Mouse (Mus musculus) liver, postnatal 0 days (tissue): ENCODE results near the gene Mrps10. TPM values are rescaled to one million over a fixed set of nuclear protein-coding genes. Genes with fewer than 3 reads are reported as not detected.
A peak's percentile ranks its signal among the peaks of the same experiment; 100 is the strongest.

Experiments used
- ATAC-seq: fragments of 200-750 bp; cut with Nextera tagmentation; 2 replicates; pipeline ENCODE4 v1.8.0; 2017; ENCODE audit warnings: mild to moderate bottlenecking, moderate library complexity
- DNase-seq: peaks from one replicate; pipeline ENCODE4 v3.0.0-alpha.2; 2016
- H3K27ac ChIP-seq: fragments of 300-500 bp; sonication (generic); 2 replicates; pipeline ENCODE4 v1.5.1; 2014; ENCODE audit warnings: antibody characterized with exemption, moderate library complexity, mild to moderate bottlenecking, low read depth
- H3K27me3 ChIP-seq: fragments of 300-500 bp; sonication (generic); 2 replicates; pipeline ENCODE4 v1.6.1; 2014; ENCODE audit warnings: low read length, control low read depth, mixed read lengths; ENCODE audit not compliant: insufficient read depth
- H3K36me3 ChIP-seq: fragments of 300-500 bp; sonication (generic); replicated peaks from 2 replicates; pipeline ENCODE4 v1.6.1; 2014; ENCODE audit warnings: mild to moderate bottlenecking, control low read depth, low read length, moderate library complexity, mixed read lengths; ENCODE audit not compliant: insufficient read depth
- H3K4me1 ChIP-seq: fragments of 300-500 bp; sonication (generic); 2 replicates; pipeline ENCODE4 v1.6.1; 2014; ENCODE audit warnings: antibody characterized with exemption, mild to moderate bottlenecking, control low read depth; ENCODE audit not compliant: insufficient read depth
- H3K4me2 ChIP-seq: fragments of 300-500 bp; sonication (generic); 2 replicates; pipeline ENCODE4 v1.6.1; 2014; ENCODE audit warnings: low read depth, mild to moderate bottlenecking, low read length, moderate library complexity, mixed read lengths
- H3K4me3 ChIP-seq: fragments of 300-500 bp; sonication (generic); 2 replicates; pipeline ENCODE4 v1.5.1; 2014; ENCODE audit warnings: low read depth, low read length
- H3K9ac ChIP-seq: fragments of 300-500 bp; sonication (generic); replicated peaks from 2 replicates; pipeline ENCODE4 v1.6.1; 2014; ENCODE audit warnings: mild to moderate bottlenecking, moderate library complexity
- H3K9me3 ChIP-seq: fragments of 300-500 bp; sonication (generic); 2 replicates; pipeline ENCODE4 v1.6.1; 2016; ENCODE audit warnings: mild to moderate bottlenecking, control low read depth, low read length, mixed read lengths
- CTCF ChIP-seq: sonication (generic); IDR thresholded peaks from 2 replicates; pipeline ENCODE4 v1.5.1; 2016; ENCODE audit warnings: antibody characterized with exemption, low read depth
- EP300 ChIP-seq: IDR thresholded peaks from 2 replicates; pipeline ENCODE4 v1.6.1; 2016; ENCODE audit warnings: antibody characterized with exemption, low read depth, mild to moderate bottlenecking
- WGBS: fragments of 180-500 bp; shearing (Covaris S2); extraction: QIAGEN DNeasy Blood & Tissue Kit; methylation state at CpG from one replicate; pipeline ENCODE4 v1.1.7; 2014; ENCODE audit not compliant: insufficient replicate concordance; 5-methylcytosine and 5-hydroxymethylcytosine counted together
- polyA plus RNA-seq: library from polyadenylated mRNA; unstranded; fragments of >200 nt; fragmentation: Nextera tagmentation; extraction: Ambion mirVana; gene quantifications from 2 replicates; pipeline ENCODE4 v1.2.1, GENCODE M21; 2015

Gene Mrps10
- polyA plus RNA-seq, 1 experiment from 2014 or later: 47.5 TPM

DNA sequence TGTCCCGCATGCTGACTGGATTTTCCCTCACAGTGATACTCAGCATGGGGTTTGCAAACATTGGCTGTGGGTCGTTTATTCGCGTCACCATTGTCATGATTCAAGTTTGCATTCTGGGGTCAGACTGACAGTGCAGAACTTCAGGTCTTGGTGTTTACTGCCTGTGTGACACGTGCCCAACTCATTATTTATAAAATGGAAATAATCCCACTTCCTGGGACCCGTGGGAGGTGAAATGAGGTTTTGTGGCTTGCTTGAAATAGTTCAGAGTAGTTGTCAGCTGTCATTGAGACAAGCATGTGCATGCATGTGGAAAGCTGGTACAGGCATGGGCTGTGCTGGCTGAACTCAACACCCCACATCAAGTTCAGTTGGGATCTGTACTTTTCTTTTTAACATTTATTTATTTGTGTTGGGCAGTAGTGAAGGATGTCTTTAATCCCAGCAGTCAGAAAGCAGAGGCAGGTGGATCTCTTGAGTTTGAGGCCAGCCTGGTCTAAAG is 8.1 kb downstream of the Mrps10 start:
- Histone ChIP-seq H3K4me2 (no peak overlapping the region), H3K9me3 (no peaks in the 10 kb centered on the region), H3K4me3 (no peak overlapping the region), H3K9ac (no peak overlapping the region), H3K27ac (no peak overlapping the region), H3K27me3 (no peaks in the 10 kb centered on the region), H3K36me3 (peaks cover 57% of the 10 kb centered on the region), H3K4me1 (no peaks in the 10 kb centered on the region)
- TF ChIP-seq EP300: no peak
- no peak for TF ChIP-seq CTCF
- no peak for ATAC-seq
- WGBS: 75% methylated on average over 6 of the region's 6 CpGs
- DNase-seq: no peak

DNA sequence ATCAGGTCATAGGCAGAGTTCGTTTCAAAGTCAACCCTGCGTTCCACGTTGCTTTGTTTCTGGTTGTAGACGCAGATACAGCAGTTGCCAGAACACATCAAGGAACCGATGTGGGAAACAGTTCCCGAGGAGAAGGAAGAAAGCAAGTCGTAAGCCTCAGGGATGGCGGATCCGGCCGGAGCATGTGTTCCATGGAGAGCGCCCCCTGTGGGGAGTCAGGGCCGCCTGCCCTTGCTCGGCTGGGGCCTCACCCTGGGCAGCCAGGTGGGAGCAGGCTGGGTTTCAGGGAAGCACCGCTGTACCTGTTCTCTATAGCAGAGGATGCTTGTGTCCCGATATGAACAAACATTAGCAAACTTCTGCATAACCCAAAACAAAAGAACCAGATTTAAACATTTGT is 9.4 kb downstream of the Mrps10 start:
- 86% methylated on average over 15 of the region's 15 CpGs for WGBS
- TF ChIP-seq CTCF: no peak
- no peak for TF ChIP-seq EP300
- Histone ChIP-seq H3K4me2 (no peak overlapping the region), H3K9me3 (no peaks in the 10 kb centered on the region), H3K36me3 (peaks cover 54% of the 10 kb centered on the region), H3K27me3 (no peaks in the 10 kb centered on the region), H3K27ac (no peak overlapping the region), H3K4me3 (no peak overlapping the region), H3K9ac (no peak overlapping the region), H3K4me1 (no peaks in the 10 kb centered on the region)
- ATAC-seq: no peak
- DNase-seq: no peak

DNA sequence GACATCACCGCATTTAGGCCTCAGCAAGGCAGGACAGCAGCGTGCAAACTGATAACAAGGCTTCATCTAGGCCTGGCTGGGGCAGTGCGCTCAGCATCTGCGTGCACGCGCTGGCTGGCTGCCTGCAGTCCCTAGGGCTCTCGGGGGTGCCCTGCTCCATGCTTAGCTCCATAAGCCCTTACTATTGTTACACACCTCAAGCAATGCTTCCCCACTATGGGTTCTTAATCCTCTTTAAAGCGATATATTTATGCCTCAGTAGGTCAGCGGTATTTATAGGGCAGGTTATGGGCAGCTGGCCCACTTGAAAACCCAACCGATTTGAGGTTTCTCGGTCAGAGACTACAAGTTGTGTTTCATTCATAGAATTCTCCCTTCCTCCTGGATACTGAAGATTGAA is 13.2 kb downstream of the Mrps10 start:
- H3K9ac ChIP-seq: no peak overlapping the region
- H3K36me3 ChIP-seq: peaks cover 24% of the 10 kb centered on the region
- DNase-seq (no peak), ATAC-seq (no peak)
- no peak overlapping the region for H3K4me3 ChIP-seq
- TF ChIP-seq CTCF: no peak
- no peak for TF ChIP-seq EP300
- H3K4me1 ChIP-seq: no peaks in the 10 kb centered on the region
- H3K4me2 ChIP-seq: no peak overlapping the region
- no peaks in the 10 kb centered on the region for H3K27me3 ChIP-seq
- H3K27ac ChIP-seq: no peak overlapping the region
- WGBS: 83% methylated on average over 11 of the region's 11 CpGs
- H3K9me3 ChIP-seq: no peaks in the 10 kb centered on the region

DNA sequence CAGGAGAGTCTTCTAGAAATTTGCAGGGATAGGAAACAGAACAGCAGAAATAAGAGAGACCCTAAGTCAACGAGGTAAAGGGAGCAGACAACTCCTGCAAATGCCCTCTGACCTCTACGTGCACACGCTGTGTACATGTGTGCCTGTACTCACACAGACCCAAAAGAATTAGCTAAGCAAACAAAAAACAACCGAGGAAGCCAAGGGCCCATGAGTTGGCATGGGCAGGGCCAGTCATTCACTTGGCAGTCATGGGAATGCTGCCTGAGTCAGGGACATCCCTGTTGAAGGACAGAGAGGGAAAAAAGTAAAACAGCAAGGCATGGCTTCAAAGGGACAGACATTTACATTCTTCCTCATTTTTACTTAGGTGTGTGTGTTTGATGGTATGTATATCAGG is 14.6 kb downstream of the Mrps10 start:
- no peaks in the 10 kb centered on the region for H3K27me3 ChIP-seq
- no peak overlapping the region for H3K9ac ChIP-seq
- H3K4me2 ChIP-seq: no peak overlapping the region
- DNase-seq (no peak), ATAC-seq (peak; percentile 45; the same call in 1 of the 2 replicates)
- no peak overlapping the region for H3K27ac ChIP-seq
- no peaks in the 10 kb centered on the region for H3K9me3 ChIP-seq
- WGBS: 63% methylated on average over 4 of the region's 4 CpGs
- TF ChIP-seq EP300 (no peak), CTCF (no peak)
- H3K4me1 ChIP-seq: no peaks in the 10 kb centered on the region
- no peak overlapping the region for H3K4me3 ChIP-seq
- peaks cover 12% of the 10 kb centered on the region; the same call in 1 of the 2 replicates for H3K36me3 ChIP-seq

DNA sequence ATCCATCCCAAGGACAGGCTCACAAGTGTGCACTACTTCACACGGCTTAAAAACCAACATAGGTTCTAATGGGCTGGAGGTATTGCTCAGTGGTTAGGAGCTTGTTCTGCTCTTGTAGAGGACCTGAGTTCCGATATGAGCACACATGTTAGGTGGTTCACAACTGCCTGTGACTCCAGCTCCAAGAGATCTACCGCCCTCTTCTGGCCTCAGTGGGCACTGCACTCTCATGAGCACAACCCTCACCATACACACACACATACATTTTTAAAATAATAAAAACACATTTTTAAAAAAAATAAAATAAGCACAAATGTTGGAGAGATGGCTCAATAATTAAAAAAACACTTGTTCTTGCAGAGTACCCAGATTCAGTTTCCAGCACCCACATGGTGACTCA is 15.4 kb downstream of the Mrps10 start:
- no peaks in the 10 kb centered on the region for H3K27me3 ChIP-seq
- no peak overlapping the region for H3K9ac ChIP-seq
- TF ChIP-seq CTCF (peak; percentile 37; the same call in 1 of the 2 replicates), EP300 (no peak)
- H3K4me1 ChIP-seq: no peaks in the 10 kb centered on the region
- H3K4me2 ChIP-seq: no peak overlapping the region
- no peak overlapping the region for H3K27ac ChIP-seq
- WGBS: 83% methylated on average over 3 of the region's 3 CpGs
- no peak for ATAC-seq
- no peak overlapping the region for H3K4me3 ChIP-seq
- H3K9me3 ChIP-seq: no peaks in the 10 kb centered on the region
- DNase-seq: no peak
- peaks cover 11% of the 10 kb centered on the region; the same call in 1 of the 2 replicates for H3K36me3 ChIP-seq

DNA sequence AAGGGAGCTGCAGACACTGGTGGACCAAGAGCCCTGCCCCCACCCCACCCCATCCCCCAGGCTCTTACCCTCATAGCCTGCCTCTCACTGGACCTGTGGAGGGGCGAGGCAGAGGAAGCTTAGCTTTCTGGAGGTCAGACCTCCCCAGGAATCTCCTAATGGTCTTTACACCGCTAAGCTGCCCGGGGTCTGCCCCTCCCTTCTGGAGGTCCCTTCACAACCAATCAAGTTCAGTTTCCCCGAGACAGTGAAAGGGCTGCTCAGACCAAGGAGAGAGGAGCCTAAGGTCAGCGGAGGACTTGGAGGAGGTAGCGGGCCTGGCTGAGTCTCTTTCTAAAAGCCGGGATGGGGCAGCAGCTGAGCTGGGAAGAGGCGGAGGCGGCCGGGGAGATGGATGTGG is 16.5 kb downstream of the Mrps10 start, which contains the start of gene Guca1b:
TSS of gene Guca1b (plus strand) at position 249 of the 400 bp plus-strand sequence.
- ATAC-seq: no peak
- Histone ChIP-seq H3K9me3 (no peaks in the 10 kb centered on the region), H3K27me3 (no peaks in the 10 kb centered on the region), H3K4me1 (no peaks in the 10 kb centered on the region), H3K27ac (no peak within 1 kb of the TSS), H3K4me2 (no peak within 1 kb of the TSS), H3K36me3 (0 out of 2 replicates have a peak, but pooled peaks cover 3% of the 10 kb centered on the region), H3K4me3 (no peak within 1 kb of the TSS), H3K9ac (no peak within 1 kb of the TSS)
- no peak for TF ChIP-seq EP300
- no peak for TF ChIP-seq CTCF
- WGBS: 42% methylated on average over 10 of the region's 10 CpGs
- no peak for DNase-seq

DNA sequence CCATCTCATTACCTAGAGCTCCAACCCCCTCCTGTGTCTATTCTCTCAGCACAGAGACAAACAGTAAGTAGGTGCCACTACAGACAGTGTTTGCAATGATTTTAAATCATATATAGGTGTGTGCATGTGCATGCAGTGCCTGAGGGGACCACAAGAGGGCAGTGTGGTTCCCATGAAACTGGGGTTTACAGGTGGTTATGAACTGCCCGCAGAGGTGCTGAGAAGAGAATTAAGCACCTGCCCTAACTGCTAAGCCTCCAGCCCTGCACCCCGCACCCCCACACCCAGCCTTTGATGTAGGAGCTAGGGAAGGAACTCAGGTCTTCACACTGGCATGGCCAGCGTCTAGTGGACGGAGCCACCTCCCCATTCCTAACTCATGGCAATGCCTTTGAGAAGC is 18.0 kb downstream of the Mrps10 start:
- Histone ChIP-seq H3K4me2 (no peak overlapping the region), H3K4me3 (no peak overlapping the region), H3K27ac (no peak overlapping the region), H3K9me3 (no peaks in the 10 kb centered on the region), H3K36me3 (no peaks in the 10 kb centered on the region), H3K9ac (no peak overlapping the region), H3K27me3 (no peaks in the 10 kb centered on the region), H3K4me1 (no peaks in the 10 kb centered on the region)
- TF ChIP-seq CTCF: peak; percentile 89
- TF ChIP-seq EP300: no peak
- ATAC-seq (no peak), DNase-seq (peak; percentile 78)
- WGBS: 61% methylated on average over 4 of the region's 4 CpGs
